Mouse (Mus musculus): ENCODE results near the gene Txndc17.

DNA sequence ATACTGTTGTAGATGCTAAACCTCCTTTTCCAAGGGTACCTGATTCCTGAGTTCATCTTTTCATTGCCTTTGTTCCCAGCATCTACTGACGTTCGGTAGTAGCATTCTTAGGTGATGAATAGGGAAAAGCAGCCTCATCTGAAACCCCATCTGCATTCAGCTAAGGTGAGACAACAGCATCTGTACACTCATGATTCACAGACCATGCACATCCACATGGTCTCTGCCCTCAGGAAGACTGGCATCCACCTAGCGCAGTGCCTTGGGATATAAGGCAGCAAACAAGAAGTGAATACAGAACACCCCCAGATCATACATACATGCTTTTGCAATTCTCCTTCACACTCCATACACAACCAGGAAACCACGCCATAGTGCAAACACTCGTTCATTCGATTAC, 32.6 kb upstream of the Txndc17 start:
- no peak for TF ChIP-seq CTCF (conservative IDR thresholded peaks at IDR 0.05; ENCODE audit: low read length)
- TF ChIP-seq NANOG (IDR thresholded peaks at IDR 0.05; ENCODE audit: borderline replicate concordance, low read length): no peak
